Mouse (Mus musculus) thymus, adult 2 months (tissue): ENCODE measurements at regions not wholly inside any gene's neighbourhood (a gene's known extent, or its start where the extent isn't known, plus 50 kb on each side); places are given as distances from the start of the nearest gene placed in this dataset.

Experiments used
- CTCF ChIP-seq: fragments of 200-500 bp; IDR thresholded peaks from 2 replicates; pipeline ENCODE4 v1.5.1; 2012; ENCODE audit warnings: mild to moderate bottlenecking, control low read depth, low read length, moderate library complexity, borderline replicate concordance; ENCODE audit not compliant: control insufficient read depth, poor library complexity, insufficient read depth; ENCODE audit errors: extremely low read depth
- POLR2A ChIP-seq: fragments of 200-500 bp; IDR thresholded peaks from 2 replicates; pipeline ENCODE4 v1.6.1; 2012; ENCODE audit warnings: mild to moderate bottlenecking, low read length, control low read depth, moderate library complexity; ENCODE audit not compliant: control insufficient read depth, poor library complexity, insufficient read depth; ENCODE audit errors: extremely low read depth

DNA sequence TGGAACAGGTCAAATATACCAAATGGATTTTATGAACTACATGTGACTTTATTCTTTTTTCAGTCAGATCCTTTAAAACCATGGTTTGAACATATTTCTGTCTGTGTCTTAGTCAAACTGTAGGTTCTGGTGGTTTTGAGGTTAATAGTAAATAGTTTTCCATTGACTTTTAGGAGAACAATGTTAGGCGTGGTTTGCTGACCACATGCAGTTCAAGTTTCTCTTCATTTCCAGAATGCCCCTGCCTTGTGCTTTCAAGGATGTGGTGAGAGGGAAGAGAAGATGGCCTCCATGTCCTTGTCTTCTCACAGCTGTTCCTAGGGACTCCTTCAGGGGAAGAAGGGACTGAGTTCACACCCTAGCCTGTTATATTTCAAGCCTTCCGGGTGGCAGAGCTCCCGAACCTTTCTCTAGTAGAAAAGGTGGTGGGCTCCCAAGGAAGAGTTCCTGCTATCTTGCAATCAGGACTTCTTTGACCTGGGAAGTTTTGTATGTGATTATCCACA, 76.1 kb upstream of the Ufm1 start:
- TF ChIP-seq CTCF (no peak), POLR2A (no peak)
